15 mouse cellular contexts compared by ENCODE assay signal in the genomic region with DNA sequence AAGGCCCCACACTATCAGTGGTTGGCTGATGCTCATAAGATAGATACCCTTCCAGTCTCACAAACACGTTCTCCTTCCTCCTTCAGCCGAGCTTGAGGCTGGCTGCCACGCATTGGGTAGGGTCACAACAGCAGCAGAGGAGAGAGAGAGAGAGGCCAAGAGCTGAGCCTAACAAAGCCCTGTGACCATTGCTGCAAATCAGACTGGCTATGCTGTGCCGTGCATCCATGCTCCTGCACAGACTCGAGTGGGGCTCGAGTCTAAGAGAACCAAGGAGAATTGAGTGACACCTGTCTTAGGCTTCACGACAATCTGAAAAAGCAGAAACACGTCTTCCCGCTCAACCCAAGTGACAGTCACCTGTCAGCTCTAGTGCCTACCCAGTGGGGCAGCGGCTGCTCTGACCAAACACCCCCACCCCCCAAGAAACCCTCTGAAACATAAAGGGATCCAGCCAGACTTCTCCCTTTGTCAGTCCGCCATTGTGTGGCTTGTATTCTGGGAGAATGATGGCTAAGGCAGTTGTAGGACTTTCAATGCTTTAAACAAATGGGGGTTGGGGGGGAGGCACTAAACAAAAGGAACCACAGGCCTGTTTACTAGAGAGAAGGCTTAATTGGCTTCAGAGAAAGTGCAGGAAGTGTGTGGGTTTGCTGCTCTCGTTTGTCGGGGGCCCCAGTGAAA.
DNase-seq lines count a peak whose midpoint lies in the region; ATAC-seq and TF ChIP-seq lines count a peak whose summit lies in the region.
"Had no signal": no experiment of that assay in that cellular context is flagged by ENCODE, and none has a peak within 500 bp of the region (broad histone marks: within the 10 kb centered on the region; RNA-seq: fewer than 3 reads in every experiment).

No protein-coding gene starts in this region.

- H3K4me2 ChIP-seq in hindbrain, postnatal 0 days (ENCODE audit: low read depth, low read length), result no peak overlapping the region
- H3K4me2 ChIP-seq: heart, embryonic 12.5 days; hindbrain, embryonic 14.5 days; liver, embryonic 13.5 days had no signal

- TF ChIP-seq CTCF in hindbrain, postnatal 0 days (IDR thresholded peaks at IDR 0.05; ENCODE audit: low read depth), result no peak
- TF ChIP-seq CTCF in brain, embryonic 14.5 days (IDR thresholded peaks at IDR 0.05; ENCODE audit: borderline replicate concordance, extremely low read depth, insufficient read depth, insufficient read length), result no peak

- no peak overlapping the region for H3K4me3 ChIP-seq in hindbrain, embryonic 10.5 days
- no peak overlapping the region for H3K4me3 ChIP-seq in hindbrain, postnatal 0 days (ENCODE audit: low read length)
- H3K4me3 ChIP-seq in limb, embryonic 10.5 days, result no peak overlapping the region
- H3K4me3 ChIP-seq: heart, embryonic 12.5 days; liver, embryonic 13.5 days had no signal

- H3K36me3 ChIP-seq in hindbrain, embryonic 10.5 days, result no peaks in the 10 kb centered on the region
- no peaks in the 10 kb centered on the region for H3K36me3 ChIP-seq in hindbrain, postnatal 0 days (ENCODE audit: insufficient read depth, low read length)
- no peaks in the 10 kb centered on the region for H3K36me3 ChIP-seq in limb, embryonic 10.5 days
- H3K36me3 ChIP-seq: heart, embryonic 12.5 days; liver, embryonic 13.5 days had no signal

- 17% methylated on average over 13 of the region's 13 CpGs for WGBS in hindbrain, embryonic 10.5 days
- 29% methylated on average over 13 of the region's 13 CpGs for WGBS in hindbrain, postnatal 0 days
- WGBS in limb, embryonic 10.5 days, result 70% methylated on average over 13 of the region's 13 CpGs

- peak; percentile 63 for DNase-seq in hindbrain, embryonic 10.5 days (ENCODE audit: low spot score)
- no peak for DNase-seq in hindbrain, postnatal 0 days (ENCODE audit: low spot score)
- DNase-seq in CD4-positive helper T cell, adult 2 months (ENCODE audit: low read depth, low spot score), result peak; percentile 42
- peak; percentile 83 for DNase-seq in brain, embryonic 14.5 days (ENCODE audit: low read depth)
- DNase-seq in limb, embryonic 10.5 days (ENCODE audit: low spot score), result no peak
- DNase-seq in spleen, postnatal 14 days (ENCODE audit: low spot score in 2 of 2), result no peak
- no peak for DNase-seq in cerebellum, adult 18-20 months
- DNase-seq in ovary, adult 18-20 months (ENCODE audit: low spot score), result no peak
- DNase-seq: adrenal gland, adult 2 months; gastrocnemius, postnatal 10 days; liver, embryonic 13.5 days; lung, postnatal 10 days; spleen, adult 18-20 months had no signal

- H3K9ac ChIP-seq in hindbrain, postnatal 0 days (replicated peaks; ENCODE audit: low read length), result no peak overlapping the region
- H3K9ac ChIP-seq: heart, embryonic 12.5 days; hindbrain, embryonic 14.5 days; liver, embryonic 13.5 days had no signal

- no peak for ATAC-seq in hindbrain, postnatal 0 days

- H3K27ac ChIP-seq in hindbrain, embryonic 10.5 days, result peak overlapping the region; percentile 81
- H3K27ac ChIP-seq in hindbrain, postnatal 0 days, result no peak overlapping the region
- H3K27ac ChIP-seq in limb, embryonic 10.5 days, result peak overlapping the region; percentile 39; the same call in 1 of the 2 replicates
- H3K27ac ChIP-seq: hindbrain, embryonic 14.5 days; liver, embryonic 13.5 days had no signal

- H3K27me3 ChIP-seq in hindbrain, embryonic 10.5 days (ENCODE audit: insufficient read depth, poor library complexity, severe bottlenecking), result peaks cover 38% of the 10 kb centered on the region
- no peaks in the 10 kb centered on the region for H3K27me3 ChIP-seq in hindbrain, postnatal 0 days (ENCODE audit: insufficient read depth, low read length)
- H3K27me3 ChIP-seq in limb, embryonic 10.5 days (ENCODE audit: low read depth, poor library complexity, severe bottlenecking), result no peaks in the 10 kb centered on the region
- H3K27me3 ChIP-seq: heart, embryonic 12.5 days; liver, embryonic 13.5 days had no signal

- TF ChIP-seq POLR2A in brain, embryonic 14.5 days (IDR thresholded peaks at IDR 0.05; ENCODE audit: borderline replicate concordance, extremely low read depth, insufficient read depth, insufficient read length, poor library complexity, severe bottlenecking), result no peak

- H3K4me1 ChIP-seq in hindbrain, embryonic 10.5 days (replicated peaks), result peaks cover 39% of the 10 kb centered on the region
- H3K4me1 ChIP-seq in hindbrain, postnatal 0 days (ENCODE audit: insufficient read depth, low read length), result no peaks in the 10 kb centered on the region
- peaks cover 10% of the 10 kb centered on the region for H3K4me1 ChIP-seq in limb, embryonic 10.5 days
- H3K4me1 ChIP-seq: liver, embryonic 13.5 days had no signal

- H3K9me3 ChIP-seq in hindbrain, embryonic 10.5 days, result no peaks in the 10 kb centered on the region
- H3K9me3 ChIP-seq in hindbrain, postnatal 0 days (ENCODE audit: low read length), result no peaks in the 10 kb centered on the region
- no peaks in the 10 kb centered on the region for H3K9me3 ChIP-seq in limb, embryonic 10.5 days (replicated peaks)
- H3K9me3 ChIP-seq: heart, embryonic 12.5 days; liver, embryonic 13.5 days had no signal

Comparison
In these comparisons a context has a peak if more than half of its experiments do, and no peak if none do; other contexts are left out.
1. DNase-seq: peak in hindbrain, embryonic 10.5 days (single experiment), CD4-positive helper T cell, adult 2 months (single experiment) and brain, embryonic 14.5 days (single experiment); none in hindbrain, postnatal 0 days (single experiment), limb, embryonic 10.5 days (single experiment), spleen, postnatal 14 days (0 of 2), cerebellum, adult 18-20 months (0 of 2) and ovary, adult 18-20 months (single experiment).